Mouse (Mus musculus) liver, embryonic 14.5 days (tissue): Measurements from ENCODE around the gene Lrwd1.

Experiments used
- CTCF ChIP-seq: IDR thresholded peaks from 2 replicates; pipeline ENCODE4 v1.5.1; 2016; ENCODE audit warnings: antibody characterized with exemption, low read depth, control low read depth
- EP300 ChIP-seq: IDR thresholded peaks from 2 replicates; pipeline ENCODE4 v1.6.1; 2016; ENCODE audit warnings: antibody characterized with exemption, low read depth

- TF ChIP-seq CTCF (no peak), EP300 (no peak)
Measured at GRCm38 (mm10) chr5:136083669-136084107, 52.2 kb downstream of the Lrwd1 start, which contains the start of gene Rasa4.
